Comparison of ENCODE assay signal across 13 mouse cellular contexts in the genomic region with DNA sequence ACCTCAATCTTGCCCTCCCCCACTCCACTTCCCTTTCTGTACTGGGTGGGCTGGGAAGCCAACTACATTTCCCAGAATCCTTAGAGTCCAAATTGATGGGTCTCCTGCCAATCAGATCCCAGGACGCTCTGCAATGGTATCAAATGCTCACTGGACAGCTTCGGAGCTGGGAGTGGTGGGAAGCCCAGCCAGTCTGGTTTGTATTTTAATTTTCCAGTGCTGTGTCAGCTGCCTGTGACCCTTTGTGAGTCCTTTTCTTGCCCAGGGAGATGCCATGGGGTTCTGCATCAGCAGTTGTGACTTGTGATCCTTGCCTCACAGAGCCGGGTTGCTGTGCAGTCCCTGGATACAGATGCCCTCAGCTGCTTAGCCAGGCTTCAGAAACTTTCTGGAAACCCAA.
DNase-seq lines count a peak whose midpoint lies in the region; ATAC-seq and TF ChIP-seq lines count a peak whose summit lies in the region.
"Had no signal": no experiment of that assay in that cellular context is flagged by ENCODE, and none has a peak within 500 bp of the region (broad histone marks: within the 10 kb centered on the region; RNA-seq: fewer than 3 reads in every experiment).

No protein-coding gene starts in this region.

- H3K36me3 ChIP-seq in lung, embryonic 15.5 days = no peaks in the 10 kb centered on the region
- H3K36me3 ChIP-seq in lung, postnatal 0 days (ENCODE audit: insufficient read depth, low read length) = no peaks in the 10 kb centered on the region
- H3K36me3 ChIP-seq in embryonic facial prominence, embryonic 10.5 days (replicated peaks) = no peaks in the 10 kb centered on the region
- no peaks in the 10 kb centered on the region for H3K36me3 ChIP-seq in forebrain, embryonic 15.5 days
- H3K36me3 ChIP-seq: heart, embryonic 15.5 days had no signal

- no peaks in the 10 kb centered on the region for H3K9me3 ChIP-seq in lung, embryonic 15.5 days
- no peaks in the 10 kb centered on the region for H3K9me3 ChIP-seq in lung, postnatal 0 days (ENCODE audit: low read length)
- H3K9me3 ChIP-seq in embryonic facial prominence, embryonic 10.5 days = no peaks in the 10 kb centered on the region
- no peaks in the 10 kb centered on the region for H3K9me3 ChIP-seq in forebrain, embryonic 15.5 days
- H3K9me3 ChIP-seq: heart, embryonic 15.5 days had no signal

- no peak for DNase-seq in lung, postnatal 0 days (ENCODE audit: low spot score)
- peak; percentile 28 for DNase-seq in embryonic facial prominence, embryonic 10.5 days (ENCODE audit: low spot score)
- peak; percentile 75 for DNase-seq in kidney, postnatal 14 days
- no peak for DNase-seq in spleen, postnatal 14 days (ENCODE audit: low spot score in 2 of 2)
- no peak for DNase-seq in heart, postnatal 36 days
- DNase-seq: cerebellum, adult 8-10 months; gastrocnemius, postnatal 25 days; layer of hippocampus, postnatal 36 days had no signal

- no peaks in the 10 kb centered on the region for H3K4me1 ChIP-seq in lung, embryonic 15.5 days
- H3K4me1 ChIP-seq in lung, postnatal 0 days (ENCODE audit: insufficient read depth, low read depth, low read length) = no peaks in the 10 kb centered on the region
- peaks cover 11% of the 10 kb centered on the region for H3K4me1 ChIP-seq in embryonic facial prominence, embryonic 10.5 days
- peaks cover 19% of the 10 kb centered on the region for H3K4me1 ChIP-seq in forebrain, embryonic 15.5 days
- H3K4me1 ChIP-seq: heart, embryonic 15.5 days had no signal

- no peak overlapping the region for H3K4me3 ChIP-seq in lung, embryonic 15.5 days
- no peak overlapping the region for H3K4me3 ChIP-seq in lung, postnatal 0 days (ENCODE audit: low read depth, low read length)
- no peak overlapping the region for H3K4me3 ChIP-seq in embryonic facial prominence, embryonic 10.5 days
- H3K4me3 ChIP-seq in forebrain, embryonic 15.5 days = no peak overlapping the region
- H3K4me3 ChIP-seq: heart, embryonic 15.5 days had no signal

- intact Hi-C loops in heart, postnatal 36 days (cut with DNase I) = no loop called here

- no peak overlapping the region for H3K27ac ChIP-seq in lung, embryonic 15.5 days
- H3K27ac ChIP-seq in lung, postnatal 0 days (ENCODE audit: low read length) = no peak overlapping the region
- H3K27ac ChIP-seq in embryonic facial prominence, embryonic 10.5 days (replicated peaks) = peak overlapping the region; percentile 2
- no peak overlapping the region for H3K27ac ChIP-seq in forebrain, embryonic 15.5 days (replicated peaks)
- H3K27ac ChIP-seq: heart, embryonic 15.5 days; stomach, postnatal 0 days had no signal

- no peak for TF ChIP-seq CTCF in lung, postnatal 0 days (IDR thresholded peaks at IDR 0.05)

- no peak overlapping the region for H3K9ac ChIP-seq in lung, embryonic 15.5 days
- no peak overlapping the region for H3K9ac ChIP-seq in lung, postnatal 0 days (replicated peaks; ENCODE audit: low read depth)
- H3K9ac ChIP-seq in forebrain, embryonic 15.5 days (replicated peaks) = no peak overlapping the region
- H3K9ac ChIP-seq: heart, embryonic 15.5 days had no signal

- 0 out of 2 replicates have a peak, but pooled peaks have one; percentile 5 for ATAC-seq in lung, embryonic 15.5 days (ENCODE audit: borderline replicate concordance, extremely low read depth, low FRiP score, low TSS enrichment)
- ATAC-seq in lung, postnatal 0 days = no peak
- ATAC-seq in forebrain, embryonic 15.5 days (replicated peaks) = 0 out of 2 replicates have a peak, but pooled peaks have one; percentile 29
- ATAC-seq: intestine, embryonic 16.5 days had no signal

- TF ChIP-seq EP300 in lung, postnatal 0 days (IDR thresholded peaks at IDR 0.05) = no peak

- no peak overlapping the region for H3K4me2 ChIP-seq in lung, embryonic 15.5 days
- no peak overlapping the region for H3K4me2 ChIP-seq in lung, postnatal 0 days (replicated peaks; ENCODE audit: low read depth, low read length)
- no peak overlapping the region for H3K4me2 ChIP-seq in forebrain, embryonic 15.5 days (replicated peaks)
- H3K4me2 ChIP-seq: heart, embryonic 15.5 days had no signal

- H3K27me3 ChIP-seq in lung, embryonic 15.5 days = no peaks in the 10 kb centered on the region
- H3K27me3 ChIP-seq in lung, postnatal 0 days (replicated peaks; ENCODE audit: insufficient read depth, low read length) = no peaks in the 10 kb centered on the region
- no peaks in the 10 kb centered on the region for H3K27me3 ChIP-seq in embryonic facial prominence, embryonic 10.5 days (replicated peaks; ENCODE audit: low read depth, poor library complexity, severe bottlenecking)
- H3K27me3 ChIP-seq in forebrain, embryonic 15.5 days = 0 out of 2 replicates have a peak, but pooled peaks cover 4% of the 10 kb centered on the region

- 57% methylated on average over 3 of the region's 3 CpGs for WGBS in lung, embryonic 15.5 days
- WGBS in lung, postnatal 0 days = 52% methylated on average over 3 of the region's 3 CpGs
- WGBS in embryonic facial prominence, embryonic 10.5 days = 51% methylated on average over 3 of the region's 3 CpGs
- 62% methylated on average over 3 of the region's 3 CpGs for WGBS in forebrain, embryonic 15.5 days

Comparison
In these comparisons a context has a peak if more than half of its experiments do, and no peak if none do; other contexts are left out.
1. DNase-seq: peak in embryonic facial prominence, embryonic 10.5 days (single experiment) and kidney, postnatal 14 days (single experiment); none in lung, postnatal 0 days (single experiment), spleen, postnatal 14 days (0 of 2) and heart, postnatal 36 days (0 of 2).